Mouse (Mus musculus) thymus, postnatal 14 days (tissue): ENCODE results near the gene Pip4k2a.

Source experiments
- DNase-seq: peaks from one replicate; pipeline ENCODE4 v3.0.0; 2021

Gene Pip4k2a

DNA sequence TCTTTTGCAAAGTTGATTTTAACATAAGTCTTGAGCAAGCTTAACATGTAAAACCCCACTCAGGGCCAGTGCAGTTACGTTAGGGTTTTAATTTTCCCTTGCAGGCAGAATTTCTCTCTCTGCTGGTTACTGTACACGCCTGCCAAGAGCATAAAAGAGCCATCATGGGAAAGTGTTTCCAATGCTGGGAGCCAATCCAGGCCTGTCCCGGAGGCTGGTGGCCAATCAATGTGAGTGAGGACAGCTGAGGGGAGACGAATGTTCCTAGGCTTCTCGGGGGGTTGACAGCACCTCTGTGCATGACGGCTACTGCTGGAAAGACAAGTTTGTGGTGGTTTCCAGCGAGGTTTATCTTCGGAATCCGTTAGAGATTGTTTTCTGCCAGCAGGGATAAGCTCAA, 175.2 kb downstream of the Pip4k2a start:
- DNase-seq, result no peak

DNA sequence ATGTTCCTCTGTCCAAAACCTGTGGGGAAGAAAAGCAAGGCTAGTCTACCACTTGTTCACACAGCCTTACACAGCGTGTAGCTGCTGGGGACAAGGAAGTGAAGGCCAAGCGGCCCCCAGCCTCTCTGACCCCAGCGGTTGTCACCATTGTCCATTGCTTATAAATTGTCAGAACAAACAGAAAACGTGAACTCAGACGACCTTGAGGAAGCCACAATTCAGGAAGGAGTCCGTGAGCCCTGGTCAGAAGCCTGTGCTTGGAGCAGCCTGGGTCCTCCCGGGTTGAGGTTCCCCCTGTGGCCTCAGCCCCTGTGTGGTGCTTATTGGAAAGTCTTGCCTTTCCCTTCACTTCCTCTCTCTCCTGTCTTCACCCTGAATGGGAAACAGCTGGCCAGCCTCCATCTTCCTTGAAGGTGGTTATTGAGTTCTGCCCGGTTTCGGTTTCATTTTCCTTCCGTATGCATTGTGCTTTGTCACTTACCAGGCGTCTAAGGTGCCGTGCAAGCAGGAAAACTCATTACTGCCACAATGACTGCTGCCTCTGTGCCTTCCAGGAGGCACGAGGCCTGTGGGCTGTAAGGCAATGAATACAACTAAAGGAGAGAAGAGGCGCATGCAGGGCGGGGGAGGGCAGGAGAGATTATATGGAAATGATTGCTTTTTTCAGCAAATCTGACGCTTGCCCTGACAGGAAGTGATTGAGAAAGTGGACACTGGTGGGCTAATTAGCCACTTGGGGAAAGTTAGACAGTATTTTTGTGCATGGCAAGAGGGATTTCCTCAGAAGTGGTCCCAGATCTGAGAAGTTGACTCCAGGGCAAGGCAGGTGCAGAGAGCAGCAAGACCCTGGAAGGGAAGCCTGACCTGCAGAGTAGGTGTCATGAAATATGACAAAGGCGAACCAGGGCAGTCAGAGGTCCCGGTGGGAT, 176.2 kb downstream of the Pip4k2a start:
- peak; percentile 62 for DNase-seq

DNA sequence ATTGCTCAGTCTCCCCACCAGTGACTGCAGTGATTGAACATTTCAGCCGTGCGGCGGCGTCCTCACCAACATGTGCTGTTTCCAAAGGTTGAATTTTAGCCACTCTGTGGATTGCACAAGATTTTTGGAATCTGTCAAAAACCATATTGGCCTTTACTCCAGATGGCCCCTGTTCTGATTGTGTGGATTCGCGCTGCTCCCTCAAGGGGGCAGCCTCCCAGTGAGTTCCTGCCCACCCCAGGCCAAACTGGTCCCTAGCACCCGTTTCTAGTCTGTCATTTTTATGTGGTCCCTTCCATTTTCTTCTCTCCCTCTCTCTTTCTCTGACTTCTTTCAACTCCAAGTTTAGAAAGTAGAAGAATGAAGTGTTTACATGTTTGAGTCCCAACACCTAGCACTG, 178.4 kb downstream of the Pip4k2a start:
- peak; percentile 32 for DNase-seq

DNA sequence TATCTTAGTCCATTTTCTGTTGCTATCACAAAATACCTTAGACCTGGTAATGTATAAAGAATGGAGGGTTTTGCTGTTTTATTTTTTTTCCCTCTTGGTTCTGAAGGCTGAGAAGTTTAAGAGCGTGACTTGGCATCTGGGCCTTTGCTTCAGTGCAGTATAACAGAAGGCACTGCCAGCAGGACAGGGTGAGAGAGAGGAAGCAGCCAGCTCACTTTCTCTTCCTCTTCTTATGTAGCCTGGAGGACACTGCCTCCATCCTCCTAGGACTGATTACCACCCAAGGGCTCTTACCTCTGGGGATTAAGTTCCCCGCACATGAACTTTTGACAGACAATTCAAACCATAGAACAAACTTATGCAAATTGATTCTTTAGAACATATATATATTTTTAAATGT, 181.9 kb downstream of the Pip4k2a start:
- no peak for DNase-seq

DNA sequence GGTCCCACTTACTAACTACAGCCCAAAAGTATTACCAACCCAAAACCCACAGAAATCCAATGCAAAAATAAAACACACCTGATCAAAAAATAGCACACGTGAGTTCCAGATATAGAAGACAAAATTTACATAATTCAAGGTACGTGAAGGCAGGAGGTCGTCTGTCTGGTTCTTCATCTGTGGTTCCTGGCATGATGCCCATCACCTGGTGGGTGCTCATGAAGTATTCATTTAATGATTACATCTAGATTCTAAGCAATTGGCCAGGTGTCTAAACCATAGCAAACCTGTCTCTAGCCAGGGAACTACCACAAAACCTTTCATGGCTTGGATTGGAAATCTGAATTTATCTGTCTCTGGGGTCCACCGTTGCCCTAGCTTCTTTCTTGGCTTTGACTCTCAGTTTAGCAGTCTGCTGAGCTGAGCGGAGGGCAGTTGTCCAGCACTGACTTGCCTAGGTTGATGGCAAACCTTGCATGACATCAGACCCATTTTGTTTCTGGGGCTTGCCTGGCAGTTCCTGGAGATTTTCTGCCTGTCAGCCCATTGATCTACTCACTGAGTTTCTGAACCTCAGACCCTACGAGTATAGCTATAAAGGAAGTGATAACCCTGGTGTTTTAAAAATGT, 182.5 kb downstream of the Pip4k2a start:
- no peak for DNase-seq

DNA sequence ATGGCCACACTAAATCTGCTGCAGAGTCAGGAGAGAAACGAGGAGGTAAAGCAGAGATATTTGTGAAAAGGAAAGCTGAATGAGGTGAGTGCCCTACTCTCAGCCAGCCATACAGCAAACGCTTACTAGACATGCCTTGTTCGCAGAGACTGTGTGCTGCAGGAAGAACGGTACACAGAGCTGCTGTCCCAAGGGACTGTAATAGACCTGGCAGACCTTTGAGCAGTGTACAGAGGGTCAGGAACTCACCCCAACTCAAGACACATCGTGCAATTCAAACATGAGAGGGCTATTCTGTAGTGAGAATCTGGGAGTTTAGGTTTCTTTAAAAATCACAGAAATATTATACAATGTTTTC, 183.5 kb downstream of the Pip4k2a start:
- DNase-seq, result no peak

DNA sequence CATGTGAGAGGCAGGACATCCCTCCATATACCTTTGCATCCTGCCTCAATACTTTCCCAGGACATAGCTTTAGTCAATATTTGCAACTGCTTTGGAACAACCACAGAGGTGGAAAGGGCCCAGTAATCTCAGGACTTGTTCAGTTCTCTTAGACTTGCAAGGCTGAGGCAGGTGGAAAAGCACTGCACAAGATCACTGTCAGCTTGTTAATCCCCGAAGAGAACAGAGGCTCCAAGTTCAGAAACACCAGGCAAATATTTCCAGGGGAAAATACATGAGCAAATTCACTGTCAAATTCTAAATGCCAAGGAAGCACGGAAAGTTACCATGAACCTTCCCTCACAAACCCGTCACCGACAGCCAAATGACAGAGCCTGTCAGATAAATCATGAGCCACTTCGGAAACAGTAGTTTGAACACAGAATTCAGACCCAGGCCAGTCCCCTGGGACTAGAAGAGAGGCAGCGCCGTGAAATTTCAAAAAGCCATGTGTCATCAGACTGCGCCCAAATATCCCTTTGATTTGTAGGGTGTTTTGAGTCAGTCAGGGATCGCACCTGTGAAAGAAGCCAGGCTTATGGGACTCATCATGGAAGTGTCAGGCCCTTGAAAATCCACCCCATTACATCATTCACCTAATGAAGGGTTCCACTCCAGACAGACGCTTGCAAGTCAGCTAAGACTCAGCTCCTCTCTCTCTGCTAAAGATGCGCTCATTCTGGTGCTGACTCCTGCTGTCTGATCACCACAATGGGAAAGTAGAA, 184.1 kb downstream of the Pip4k2a start:
- no peak for DNase-seq

DNA sequence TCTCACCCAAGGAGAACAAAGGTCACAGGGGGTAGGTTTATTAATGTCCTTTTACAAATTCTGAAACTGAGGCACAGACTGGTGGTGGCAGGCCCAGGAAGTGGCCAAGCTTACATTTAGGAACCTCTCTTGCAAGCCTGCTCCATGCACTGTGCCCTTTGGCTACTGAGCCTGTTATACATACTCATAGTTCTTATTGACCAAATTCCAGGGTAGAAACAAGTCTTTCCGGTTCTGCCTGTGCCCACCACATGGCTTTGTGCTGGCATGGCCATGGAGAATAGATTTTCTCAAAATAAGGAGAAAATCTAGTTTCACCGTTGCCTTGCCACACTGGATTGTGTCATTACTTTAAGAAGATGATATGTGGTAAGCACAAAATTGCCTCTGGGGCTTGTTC, 190.0 kb downstream of the Pip4k2a start:
- no peak for DNase-seq

DNA sequence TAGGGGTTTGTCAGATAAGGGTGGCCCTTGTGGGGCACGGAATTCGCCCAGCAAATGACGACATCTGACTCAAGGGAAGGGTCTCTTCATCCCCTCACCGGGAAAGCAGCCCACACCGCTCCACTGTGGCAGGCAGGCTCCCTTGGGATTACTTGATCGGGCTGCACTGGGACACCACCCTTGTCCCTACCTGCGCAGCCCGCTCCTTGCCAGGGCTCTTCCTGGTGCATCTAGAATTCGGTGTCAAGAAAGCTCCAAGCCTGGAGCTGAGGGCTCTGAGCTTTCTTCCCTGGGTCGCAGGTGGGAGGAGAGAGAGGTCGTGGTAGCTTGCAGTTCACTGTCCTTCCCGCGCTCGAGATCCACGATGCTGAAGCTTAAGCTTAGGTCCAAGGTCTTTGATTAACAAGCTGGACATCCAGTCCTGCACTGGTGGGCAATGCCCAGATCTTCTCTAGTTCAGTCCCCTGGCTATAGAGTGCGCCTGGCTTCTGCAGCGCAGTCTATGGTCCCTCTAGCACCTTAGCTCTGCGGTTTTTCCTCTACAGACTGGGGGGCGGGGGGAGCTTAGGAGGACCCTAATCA, 196.6 kb downstream of the Pip4k2a start:
- DNase-seq, result no peak

DNA sequence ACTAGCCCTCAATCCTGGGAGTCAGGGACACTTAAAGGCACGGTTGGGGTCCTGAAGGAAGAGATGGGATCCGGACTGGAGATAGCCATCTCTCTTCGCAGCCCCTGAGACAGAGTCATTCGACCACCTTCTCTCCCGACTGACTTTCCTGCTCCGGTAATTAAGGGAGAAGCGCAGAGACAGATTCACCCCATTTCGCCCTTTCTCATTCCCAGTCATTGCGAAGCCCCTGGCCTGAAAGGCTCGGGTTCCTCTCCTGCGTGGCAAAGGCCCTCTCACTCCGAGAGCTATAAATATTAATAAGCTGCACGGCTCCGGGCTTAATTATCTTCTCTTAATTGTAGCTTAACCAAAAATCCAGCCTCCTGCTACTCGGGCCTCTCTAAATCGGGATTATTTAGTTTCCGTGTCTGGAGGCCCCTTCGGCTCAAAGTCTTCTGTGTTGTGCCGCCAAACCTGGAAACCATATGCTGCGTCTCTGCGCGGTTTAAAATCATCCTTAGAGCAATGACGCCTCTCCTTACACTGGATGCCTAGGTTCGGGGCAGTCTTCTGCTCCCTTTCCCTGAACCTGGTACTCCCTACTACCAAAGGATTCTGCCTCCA, 197.2 kb downstream of the Pip4k2a start:
- DNase-seq, result no peak

DNA sequence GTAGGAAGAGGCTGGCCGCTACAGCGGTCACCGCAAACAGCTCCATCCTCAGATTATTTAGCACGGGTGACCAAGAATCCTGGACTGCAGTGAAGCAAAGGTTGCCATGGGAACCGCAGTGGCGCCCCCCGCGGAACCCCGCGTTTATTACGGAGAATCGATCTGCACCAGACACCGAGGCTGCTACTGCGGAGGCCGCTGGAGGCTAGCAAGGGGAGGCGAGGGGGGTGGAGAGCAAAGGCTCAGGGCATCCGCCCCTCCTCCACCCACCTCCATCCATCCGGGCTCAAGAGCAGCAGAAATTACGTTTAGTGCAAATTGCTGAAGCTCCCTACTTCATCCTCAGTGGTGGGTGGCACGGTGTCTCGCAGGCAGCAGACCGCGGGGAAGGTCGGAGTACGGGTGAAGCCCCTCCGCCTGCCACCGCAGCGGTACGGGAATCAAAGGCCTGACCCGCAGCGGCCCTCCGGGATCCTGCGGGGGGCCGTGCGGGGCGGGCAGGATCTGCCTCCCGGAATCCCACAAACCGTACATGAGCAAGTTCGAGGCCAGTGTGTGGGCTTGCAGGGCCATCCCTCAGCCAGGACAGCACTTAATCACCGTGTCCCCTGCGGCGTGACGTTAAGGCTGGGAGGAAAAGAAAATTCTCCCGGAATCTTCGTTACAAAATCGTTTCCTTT, 197.8 kb downstream of the Pip4k2a start:
- DNase-seq, result peak; percentile 55

DNA sequence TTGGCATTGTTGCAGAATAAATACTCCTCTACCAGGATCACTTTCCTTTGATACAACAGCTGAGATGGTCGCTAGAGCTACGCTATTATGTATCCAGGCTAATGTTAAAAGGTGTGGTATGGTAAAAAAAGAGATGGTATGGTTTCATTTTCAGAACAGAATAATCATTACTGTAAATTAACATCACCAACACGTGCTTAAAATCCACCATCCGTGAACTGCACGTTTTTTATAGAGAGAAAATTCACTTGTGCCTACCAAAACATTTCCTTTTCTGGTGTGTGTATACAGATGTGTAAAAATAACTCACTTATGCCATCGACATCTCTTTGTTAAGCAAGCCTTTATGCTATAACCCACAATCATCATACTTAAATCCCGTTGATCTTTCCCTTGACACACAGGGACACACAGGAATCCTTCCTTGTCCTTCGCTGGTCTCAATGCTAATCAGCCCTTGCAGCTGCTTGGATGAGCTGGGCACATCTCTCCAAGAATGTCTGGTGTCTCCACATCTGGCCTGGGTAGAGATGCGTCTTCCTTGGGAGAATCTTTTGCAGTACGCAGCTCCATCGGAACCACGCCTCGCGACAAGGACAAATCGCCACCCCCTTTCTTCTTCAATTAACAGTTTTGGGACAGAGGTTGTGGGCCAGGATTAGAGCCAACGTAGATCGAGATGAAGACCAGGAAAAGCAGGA, 198.5 kb downstream of the Pip4k2a start:
- DNase-seq, result no peak

DNA sequence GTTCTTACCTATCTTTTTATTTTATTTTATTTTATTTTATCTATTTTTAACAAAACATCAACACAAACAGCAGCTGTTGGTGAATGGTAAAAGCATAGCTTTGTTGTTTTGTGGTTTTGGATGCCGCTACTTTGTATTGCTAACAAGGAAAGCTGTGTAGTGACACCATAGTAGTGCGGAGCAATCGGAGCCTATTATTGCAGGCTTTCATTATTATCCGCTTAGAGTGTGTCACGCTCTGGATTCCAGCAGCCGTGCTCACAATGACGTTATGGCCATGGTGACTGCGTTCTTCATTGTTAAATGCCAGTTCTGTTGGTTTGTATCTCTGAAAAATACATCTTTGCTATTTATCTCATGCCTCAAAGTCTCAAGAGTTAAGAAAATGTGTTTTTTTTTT, 200.2 kb downstream of the Pip4k2a start:
- no peak for DNase-seq

DNA sequence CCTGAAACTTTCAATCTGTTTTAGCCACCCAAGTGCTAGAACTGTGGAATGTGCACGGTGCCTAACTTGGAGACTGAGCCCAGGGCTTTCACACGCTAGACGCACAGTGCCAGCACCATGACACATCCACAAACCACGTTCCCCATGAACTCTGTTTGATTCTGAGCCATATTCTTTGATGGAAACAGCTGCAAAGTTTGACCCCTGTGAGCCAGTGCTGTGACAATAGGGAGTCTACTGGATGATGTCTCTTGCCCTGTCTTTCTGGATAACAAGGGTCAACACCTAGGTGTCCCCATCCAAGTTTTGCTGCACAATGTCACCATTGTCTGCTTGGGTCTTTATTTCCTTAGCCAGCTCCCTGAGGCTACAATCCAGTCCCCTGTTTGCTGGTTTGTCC, 203.7 kb downstream of the Pip4k2a start:
- no peak for DNase-seq
